Mouse (Mus musculus) intestine, embryonic 16.5 days (tissue): ENCODE data around the gene Wdr37. TPM values are rescaled to one million over a fixed set of nuclear protein-coding genes. Genes with fewer than 3 reads are reported as not detected.
"Not testable (repeated sequence)": the region's sequence is repeated elsewhere in the genome, so short reads cannot be mapped to it uniquely, and the experiment has no call there.

Source experiments
- ATAC-seq: fragments of 200-750 bp; cut with Nextera tagmentation; 2 replicates; pipeline ENCODE4 v1.8.0; 2017; ENCODE audit warnings: moderate TSS enrichment, moderate library complexity
- H3K27ac ChIP-seq: fragments of 300-500 bp; sonication (generic); 2 replicates; pipeline ENCODE4 v1.5.1; 2014; ENCODE audit warnings: mild to moderate bottlenecking, low read length
- H3K27me3 ChIP-seq: fragments of 300-500 bp; sonication (generic); replicated peaks from 2 replicates; pipeline ENCODE4 v1.6.1; 2014; ENCODE audit warnings: low read length, control low read depth, mixed read lengths; ENCODE audit not compliant: control insufficient read depth, insufficient read depth
- H3K36me3 ChIP-seq: fragments of 300-500 bp; sonication (generic); 2 replicates; pipeline ENCODE4 v1.6.1; 2014; ENCODE audit warnings: low read length, control low read depth; ENCODE audit not compliant: control insufficient read depth, insufficient read depth
- H3K4me1 ChIP-seq: fragments of 300-500 bp; sonication (generic); 2 replicates; pipeline ENCODE4 v1.6.1; 2014; ENCODE audit warnings: low read length, control low read depth, mixed read lengths; ENCODE audit not compliant: control insufficient read depth, insufficient read depth
- H3K4me2 ChIP-seq: fragments of 300-500 bp; sonication (generic); 2 replicates; pipeline ENCODE4 v1.6.1; 2014; ENCODE audit warnings: low read depth, low read length, control low read depth
- H3K4me3 ChIP-seq: fragments of 300-500 bp; sonication (generic); 2 replicates; pipeline ENCODE4 v1.5.1; 2014; ENCODE audit warnings: mild to moderate bottlenecking, low read length
- H3K9ac ChIP-seq: fragments of 300-500 bp; sonication (generic); 2 replicates; pipeline ENCODE4 v1.6.1; 2014; ENCODE audit warnings: low read depth, low read length
- H3K9me3 ChIP-seq: fragments of 300-500 bp; sonication (generic); 2 replicates; pipeline ENCODE4 v1.6.1; 2016; ENCODE audit warnings: low read length, control low read depth; ENCODE audit not compliant: control insufficient read depth
- WGBS: fragments of 180-500 bp; shearing (Covaris S2); extraction: QIAGEN DNeasy Blood & Tissue Kit; methylation state at CpG from one replicate; pipeline ENCODE4 v1.1.7; 2014; 5-methylcytosine and 5-hydroxymethylcytosine counted together
- polyA plus RNA-seq: library from polyadenylated mRNA; unstranded; fragments of >200 nt; fragmentation: Nextera tagmentation; extraction: Ambion mirVana; gene quantifications from 2 replicates; pipeline ENCODE4 v1.2.1, GENCODE M21; 2015

Wdr37 gene
- polyA plus RNA-seq, 1 experiment from 2014 or later = 13.6 TPM

DNA sequence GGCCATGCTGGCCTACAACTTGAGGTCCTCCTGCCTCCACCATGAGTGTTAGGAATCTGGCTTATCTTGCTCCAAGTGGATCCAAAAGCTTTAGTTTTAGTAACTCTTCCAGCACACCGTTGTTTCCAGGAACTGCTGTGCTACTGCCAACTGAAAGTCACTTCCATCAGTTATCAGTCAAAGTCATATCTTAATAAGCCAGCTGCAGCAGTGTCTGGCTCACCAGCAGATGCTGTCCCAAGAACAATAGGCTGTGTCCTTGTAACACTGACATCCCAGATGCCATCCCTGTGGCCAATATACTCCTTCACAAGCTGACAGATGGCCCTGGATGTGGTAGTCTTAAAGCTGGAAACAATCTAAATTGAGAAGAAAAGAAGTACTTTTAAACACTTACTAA lies 22.4 kb downstream of the Wdr37 start:
- no peak for ATAC-seq
- Histone ChIP-seq H3K9ac (no peak overlapping the region), H3K4me1 (no peaks in the 10 kb centered on the region), H3K36me3 (peaks cover 6% of the 10 kb centered on the region; the same call in 1 of the 2 replicates), H3K27ac (no peak overlapping the region), H3K27me3 (no peaks in the 10 kb centered on the region), H3K4me3 (no peak overlapping the region), H3K9me3 (no peaks in the 10 kb centered on the region), H3K4me2 (no peak overlapping the region)
- WGBS = 72% methylated on average over 1 of the region's 1 CpGs

DNA sequence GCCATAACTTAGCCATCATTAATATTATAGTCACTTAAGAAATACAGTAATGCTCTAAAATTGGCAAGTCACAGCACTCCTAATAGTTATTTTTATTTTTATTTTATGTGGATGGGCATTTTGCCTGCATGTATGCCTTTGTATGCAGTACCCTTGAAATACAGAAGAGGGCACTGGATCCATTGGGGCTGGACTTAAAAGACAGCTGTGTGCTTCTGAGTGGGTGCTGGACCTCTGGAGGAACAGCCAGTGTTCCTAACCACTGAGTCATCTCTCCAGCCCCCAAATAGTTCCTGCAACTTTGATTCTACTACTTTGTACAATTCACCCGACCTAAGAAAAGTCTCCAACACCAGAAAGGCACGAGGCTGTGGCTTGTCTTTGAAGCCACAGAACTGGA lies 24.0 kb downstream of the Wdr37 start:
- 58% methylated on average over 2 of the region's 2 CpGs for WGBS
- Histone ChIP-seq H3K9ac (no peak overlapping the region), H3K27me3 (no peaks in the 10 kb centered on the region), H3K4me2 (no peak overlapping the region), H3K9me3 (no peaks in the 10 kb centered on the region), H3K4me1 (no peaks in the 10 kb centered on the region), H3K36me3 (0 out of 2 replicates have a peak, but pooled peaks cover 2% of the 10 kb centered on the region), H3K4me3 (no peak overlapping the region), H3K27ac (no peak overlapping the region)
- no peak for ATAC-seq

DNA sequence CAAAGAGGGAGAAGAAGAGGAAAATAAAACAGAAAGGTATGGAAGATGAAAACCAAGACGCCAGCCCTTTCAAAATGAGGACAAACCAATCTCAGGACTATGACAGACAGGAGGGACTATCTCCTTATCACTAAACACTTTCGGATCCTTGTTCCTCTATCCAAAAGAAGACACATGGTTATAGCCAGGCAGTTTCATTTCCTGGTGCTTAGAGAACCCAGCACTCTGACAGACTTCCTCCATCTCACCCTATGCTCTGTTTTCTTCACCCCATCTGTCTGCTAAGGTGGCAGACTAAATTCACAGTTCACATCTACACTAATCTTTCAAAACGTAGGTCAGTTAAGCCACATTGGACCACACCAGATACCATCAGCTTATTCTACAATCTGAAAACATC lies 29.4 kb downstream of the Wdr37 start:
- Histone ChIP-seq H3K36me3 (0 out of 2 replicates have a peak, but pooled peaks cover 8% of the 10 kb centered on the region), H3K9me3 (no peaks in the 10 kb centered on the region), H3K27me3 (no peaks in the 10 kb centered on the region), H3K9ac (no peak overlapping the region), H3K27ac (no peak overlapping the region), H3K4me2 (no peak overlapping the region), H3K4me3 (no peak overlapping the region), H3K4me1 (no peaks in the 10 kb centered on the region)
- 92% methylated on average over 3 of the region's 3 CpGs for WGBS
- ATAC-seq = no peak

DNA sequence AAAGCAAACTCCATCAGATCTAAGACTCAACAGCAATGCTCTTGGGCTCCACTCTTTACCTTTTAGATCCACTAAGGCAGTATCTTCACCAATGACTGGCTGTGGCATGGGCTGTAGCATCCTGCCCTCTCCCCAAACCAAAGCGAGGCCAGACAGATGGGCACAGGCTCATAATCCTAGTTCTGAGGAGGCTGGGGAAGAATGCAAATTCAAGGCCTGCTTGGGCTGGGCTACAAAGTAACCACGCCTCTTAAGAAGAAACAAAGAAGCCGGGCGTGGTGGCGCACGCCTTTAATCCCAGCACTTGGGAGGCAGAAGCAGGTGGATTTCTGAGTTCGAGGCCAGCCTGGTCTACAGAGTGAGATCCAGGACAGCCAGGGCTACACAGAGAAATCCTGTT lies 29.9 kb downstream of the Wdr37 start:
- not testable (repeated sequence) for H3K9ac ChIP-seq, H3K4me2 ChIP-seq, H3K27ac ChIP-seq, H3K4me1 ChIP-seq, H3K9me3 ChIP-seq, H3K4me3 ChIP-seq, H3K36me3 ChIP-seq, ATAC-seq, H3K27me3 ChIP-seq
- WGBS = 94% methylated on average over 7 of the region's 7 CpGs

DNA sequence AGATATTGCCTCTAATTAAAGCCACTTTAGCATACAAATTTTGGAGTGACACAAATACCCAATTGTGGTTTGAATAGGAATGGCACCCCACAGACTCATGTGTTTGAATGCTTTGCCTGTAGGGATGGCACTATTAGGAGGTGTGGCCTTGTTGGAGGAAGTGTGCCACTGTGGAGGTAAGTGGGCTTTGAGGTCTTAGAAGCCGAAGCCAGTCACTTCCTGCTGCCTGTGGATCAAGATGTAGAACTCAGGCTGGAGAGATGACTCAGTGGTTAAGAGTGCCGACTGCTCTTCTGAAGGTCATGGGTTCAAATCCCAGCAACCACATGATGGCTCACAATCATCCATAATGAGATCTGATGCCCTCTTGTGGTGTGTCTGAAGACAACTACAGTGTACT lies 30.8 kb downstream of the Wdr37 start:
- no peaks in the 10 kb centered on the region for H3K4me1 ChIP-seq
- WGBS = 89% methylated on average over 2 of the region's 2 CpGs
- H3K9me3 ChIP-seq = no peaks in the 10 kb centered on the region
- ATAC-seq = no peak
- H3K9ac ChIP-seq = no peak overlapping the region
- no peak overlapping the region for H3K4me2 ChIP-seq
- no peaks in the 10 kb centered on the region for H3K27me3 ChIP-seq
- 0 out of 2 replicates have a peak, but pooled peaks cover 8% of the 10 kb centered on the region for H3K36me3 ChIP-seq
- no peak overlapping the region for H3K27ac ChIP-seq
- H3K4me3 ChIP-seq = no peak overlapping the region

DNA sequence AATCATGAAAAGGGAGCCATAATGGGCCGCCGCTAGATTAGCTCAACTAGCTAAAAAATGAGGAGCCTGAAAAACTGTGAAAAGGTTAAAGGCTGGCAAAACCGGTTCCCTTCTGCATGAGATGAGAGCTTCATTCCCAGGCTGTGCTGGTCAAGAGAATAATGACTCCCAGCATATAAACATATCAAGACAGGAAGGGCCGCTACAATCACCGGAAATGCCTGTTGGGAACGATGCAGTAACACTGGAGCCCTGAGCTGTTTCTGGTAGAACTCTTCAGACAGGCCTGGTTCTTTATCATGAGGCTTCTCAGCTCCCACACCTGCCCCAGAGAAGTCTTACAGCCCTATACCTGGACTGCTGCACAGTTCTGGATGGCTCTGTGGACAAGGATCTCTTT lies 31.8 kb downstream of the Wdr37 start:
- Histone ChIP-seq H3K4me1 (no peaks in the 10 kb centered on the region), H3K36me3 (0 out of 2 replicates have a peak, but pooled peaks cover 8% of the 10 kb centered on the region), H3K9me3 (no peaks in the 10 kb centered on the region), H3K9ac (no peak overlapping the region), H3K4me2 (no peak overlapping the region), H3K27me3 (no peaks in the 10 kb centered on the region), H3K27ac (peak overlapping the region; percentile 20; the same call in 1 of the 2 replicates), H3K4me3 (no peak overlapping the region)
- WGBS = 72% methylated on average over 6 of the region's 6 CpGs
- ATAC-seq = no peak

DNA sequence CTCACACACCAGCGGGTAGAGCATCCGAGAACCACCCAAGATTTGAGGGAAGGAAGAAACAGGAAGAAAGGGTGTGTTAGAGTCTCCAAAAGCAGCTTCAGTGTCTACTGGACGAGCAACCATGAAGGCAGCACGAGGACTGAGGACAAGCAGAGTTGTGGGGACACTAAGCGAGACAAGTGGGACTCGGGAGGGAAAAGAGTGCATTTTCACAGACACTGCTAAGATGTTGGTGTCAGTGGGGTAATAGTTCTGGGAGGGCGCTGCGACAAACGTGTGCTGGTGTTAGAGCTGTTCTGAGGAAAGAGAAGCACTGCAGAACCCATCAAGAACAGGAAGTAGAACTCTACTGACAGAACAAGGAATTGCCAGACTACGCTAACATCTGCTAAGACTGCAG lies 32.6 kb downstream of the Wdr37 start:
- H3K9me3 ChIP-seq = no peaks in the 10 kb centered on the region
- H3K9ac ChIP-seq = no peak overlapping the region
- no peak overlapping the region for H3K4me3 ChIP-seq
- 83% methylated on average over 10 of the region's 10 CpGs for WGBS
- no peak overlapping the region for H3K4me2 ChIP-seq
- 0 out of 2 replicates have a peak overlapping the region, but pooled peaks have one; percentile 20 for H3K27ac ChIP-seq
- H3K27me3 ChIP-seq = no peaks in the 10 kb centered on the region
- 0 out of 2 replicates have a peak, but pooled peaks cover 8% of the 10 kb centered on the region for H3K36me3 ChIP-seq
- ATAC-seq = no peak
- H3K4me1 ChIP-seq = no peaks in the 10 kb centered on the region

DNA sequence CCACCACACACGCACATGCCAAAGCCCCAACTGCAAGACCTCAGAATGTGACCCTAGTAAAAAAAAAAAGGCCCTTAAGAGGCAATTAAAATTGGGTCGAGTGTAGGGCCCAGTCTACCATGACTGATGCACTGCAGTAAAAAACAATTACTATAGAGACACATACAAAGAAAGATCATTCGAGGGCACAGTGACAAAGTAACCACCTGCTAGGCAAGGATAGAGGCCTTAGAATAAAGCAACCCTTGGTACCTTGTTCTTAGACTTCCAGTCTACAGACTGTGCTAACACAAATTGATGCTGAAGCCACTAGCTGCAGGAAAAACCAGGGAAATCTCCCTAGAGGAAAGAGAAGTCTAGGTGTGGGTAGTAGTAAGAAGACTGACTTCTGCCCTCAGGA lies 33.3 kb downstream of the Wdr37 start:
- Histone ChIP-seq H3K4me1 (no peaks in the 10 kb centered on the region), H3K4me2 (no peak overlapping the region), H3K9ac (no peak overlapping the region), H3K4me3 (no peak overlapping the region), H3K9me3 (no peaks in the 10 kb centered on the region), H3K27ac (no peak overlapping the region), H3K27me3 (no peaks in the 10 kb centered on the region), H3K36me3 (0 out of 2 replicates have a peak, but pooled peaks cover 8% of the 10 kb centered on the region)
- WGBS = 70% methylated on average over 3 of the region's 3 CpGs
- no peak for ATAC-seq

DNA sequence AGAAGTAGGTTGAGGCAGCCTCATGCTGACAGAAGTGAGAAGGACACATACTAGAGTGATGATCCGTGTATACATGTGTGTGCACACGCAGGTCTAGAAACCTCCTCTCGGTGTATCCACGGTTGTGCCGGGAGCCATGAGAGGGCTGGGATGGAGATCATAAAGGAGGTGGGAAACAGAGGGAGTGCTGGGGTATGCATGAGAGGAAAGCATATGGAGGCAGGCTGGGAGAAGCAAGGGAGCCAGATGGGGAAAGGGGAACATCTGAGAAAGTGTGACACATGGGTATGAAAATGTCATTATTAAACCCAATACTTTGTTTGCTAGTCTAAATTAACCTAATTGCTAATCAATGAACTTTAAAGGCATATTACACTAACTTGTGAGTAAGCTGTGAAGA lies 37.1 kb downstream of the Wdr37 start:
- H3K4me1 ChIP-seq = no peaks in the 10 kb centered on the region
- H3K9ac ChIP-seq = no peak overlapping the region
- H3K4me3 ChIP-seq = no peak overlapping the region
- H3K4me2 ChIP-seq = no peak overlapping the region
- 0 out of 2 replicates have a peak, but pooled peaks cover 3% of the 10 kb centered on the region for H3K36me3 ChIP-seq
- no peaks in the 10 kb centered on the region for H3K27me3 ChIP-seq
- H3K27ac ChIP-seq = no peak overlapping the region
- 94% methylated on average over 5 of the region's 5 CpGs for WGBS
- H3K9me3 ChIP-seq = no peaks in the 10 kb centered on the region
- no peak for ATAC-seq

DNA sequence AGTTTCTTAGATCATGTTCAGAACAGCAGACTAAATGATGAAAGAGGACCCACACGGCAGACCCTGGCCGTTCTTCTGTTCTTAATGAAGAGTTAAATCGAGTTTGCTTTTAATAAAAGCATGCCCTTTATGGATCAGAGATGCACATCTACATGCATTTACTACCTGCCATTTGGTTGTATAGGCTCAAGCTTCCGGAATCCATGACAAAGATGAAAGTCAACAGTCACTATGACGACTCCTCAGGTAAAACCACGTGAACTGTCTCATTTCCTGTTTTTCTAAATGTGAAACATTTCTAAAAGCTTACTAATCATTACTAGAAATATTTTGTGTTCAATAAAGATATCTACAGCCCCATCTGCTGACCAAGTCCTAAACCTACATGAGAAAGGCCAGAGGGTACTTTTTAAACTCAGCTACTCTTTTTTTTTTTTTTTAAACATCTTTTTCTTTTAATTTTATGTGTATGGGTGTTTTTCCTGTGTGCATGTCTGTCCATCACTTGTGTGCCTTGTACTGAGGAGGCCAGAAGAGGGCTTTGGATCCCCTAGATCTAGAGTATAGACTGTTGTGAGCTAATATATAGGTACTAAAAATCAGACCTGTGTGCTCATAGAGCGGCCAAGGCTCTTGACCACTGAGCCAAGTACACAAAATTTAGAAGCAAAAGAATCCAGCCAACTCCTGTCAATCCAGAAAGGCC lies 40.0 kb downstream of the Wdr37 start:
- Histone ChIP-seq H3K27me3 (no peaks in the 10 kb centered on the region), H3K9ac (no peak overlapping the region), H3K9me3 (no peaks in the 10 kb centered on the region), H3K4me1 (no peaks in the 10 kb centered on the region), H3K27ac (no peak overlapping the region), H3K4me3 (no peak overlapping the region), H3K36me3 (no peaks in the 10 kb centered on the region), H3K4me2 (no peak overlapping the region)
- 79% methylated on average over 7 of the region's 7 CpGs for WGBS
- ATAC-seq = no peak
